Mouse (Mus musculus) C2C12 (cell line): ENCODE data around the gene Tent2.

ENCODE experiments used
- CTCF ChIP-seq: IDR thresholded peaks from one replicate; pipeline ENCODE4 v1.5.1; 2011; ENCODE audit not compliant: control insufficient read depth, insufficient read depth, insufficient read length
- FOSL1 ChIP-seq: IDR thresholded peaks from one replicate; pipeline ENCODE4 v1.8.0; 2011; ENCODE audit warnings: mild to moderate bottlenecking, low read length; ENCODE audit not compliant: poor library complexity, insufficient read depth, severe bottlenecking
- MYOD1 ChIP-seq: IDR thresholded peaks from one replicate; pipeline ENCODE4 v1.6.1; 2011; ENCODE audit warnings: low read depth; ENCODE audit not compliant: control insufficient read depth, insufficient read length
- USF1 ChIP-seq: IDR thresholded peaks from one replicate; pipeline ENCODE4 v1.6.1; 2011; ENCODE audit warnings: low read depth, mild to moderate bottlenecking, control low read depth, moderate library complexity

- TF ChIP-seq CTCF, result no peak
- TF ChIP-seq MYOD1, result no peak
- TF ChIP-seq FOSL1, result no peak
- TF ChIP-seq USF1, result no peak
Measured at GRCm38 (mm10) chr13:93237677-93238398, 45.7 kb upstream of the Tent2 start.
